Mouse (Mus musculus) cerebellum, adult 11 months (tissue): ENCODE results near the gene Oxld1.
A peak's percentile ranks its signal among the peaks of the same experiment; 100 is the strongest.

Source experiments
- DNase-seq: peaks from one replicate; pipeline ENCODE4 v3.0.0; 2022

The Oxld1 gene

GRCm38 (mm10) chr11:120457772-120458751, at the start of gene Oxld1, which contains the start of gene Ccdc137:
Oxld1 (minus strand) TSS chr11:120458068.
Ccdc137 (plus strand) TSS chr11:120458115.
- peak; percentile 57 for DNase-seq

- no peak for DNase-seq
Observed at GRCm38 (mm10) chr11:120506899-120507298, 49.0 kb upstream of the Oxld1 start.

- DNase-seq = no peak
Observed at GRCm38 (mm10) chr11:120505661-120506060, 47.8 kb upstream of the Oxld1 start.

GRCm38 (mm10) chr11:120501701-120502100, 43.8 kb upstream of the Oxld1 start:
- DNase-seq = no peak

- DNase-seq = no peak
Observed at GRCm38 (mm10) chr11:120501018-120501417, 43.1 kb upstream of the Oxld1 start.

GRCm38 (mm10) chr11:120500357-120500756, 42.5 kb upstream of the Oxld1 start:
- DNase-seq = no peak

- DNase-seq = no peak
Observed at GRCm38 (mm10) chr11:120499894-120500293, 42.0 kb upstream of the Oxld1 start.

- no peak for DNase-seq
Observed at GRCm38 (mm10) chr11:120498891-120499290, 41.0 kb upstream of the Oxld1 start.

- DNase-seq = no peak
Observed at GRCm38 (mm10) chr11:120498226-120498625, 40.4 kb upstream of the Oxld1 start.

- DNase-seq = no peak
Observed at GRCm38 (mm10) chr11:120497436-120497835, 39.6 kb upstream of the Oxld1 start.

- no peak for DNase-seq
Observed at GRCm38 (mm10) chr11:120493911-120494310, 36.0 kb upstream of the Oxld1 start.

- no peak for DNase-seq
Observed at GRCm38 (mm10) chr11:120493351-120493750, 35.5 kb upstream of the Oxld1 start.

- no peak for DNase-seq
Observed at GRCm38 (mm10) chr11:120492878-120493203, 35.0 kb upstream of the Oxld1 start.

- no peak for DNase-seq
Observed at GRCm38 (mm10) chr11:120492024-120492877, 34.4 kb upstream of the Oxld1 start.

GRCm38 (mm10) chr11:120491317-120492023, 33.6 kb upstream of the Oxld1 start, which contains the start of gene Slc25a10:
Slc25a10 (plus strand) TSS chr11:120491840.
- DNase-seq = peak; percentile 83

GRCm38 (mm10) chr11:120490291-120491046, 32.6 kb upstream of the Oxld1 start:
- no peak for DNase-seq

GRCm38 (mm10) chr11:120489054-120489761, 31.3 kb upstream of the Oxld1 start:
- DNase-seq = peak; percentile 63

- no peak for DNase-seq
Observed at GRCm38 (mm10) chr11:120488516-120488915, 30.6 kb upstream of the Oxld1 start.

- DNase-seq = no peak
Observed at GRCm38 (mm10) chr11:120485251-120485650, 27.4 kb upstream of the Oxld1 start.

GRCm38 (mm10) chr11:120484265-120484981, 26.6 kb upstream of the Oxld1 start, which contains the start of gene Mrpl12:
Mrpl12 (plus strand) TSS chr11:120484613.
- DNase-seq = peak; percentile 84
